Mouse (Mus musculus): ENCODE data around the gene Scn3a. TPM values are rescaled to one million over a fixed set of nuclear protein-coding genes. Genes with fewer than 3 reads are reported as not detected.

Gene Scn3a
- total and polyA plus RNA-seq, 2 experiments from 2014 or later: 32.1 to 52.6 TPM

- no peak for TF ChIP-seq CTCF (IDR thresholded peaks at IDR 0.05; ENCODE audit: low read depth)
- no peak overlapping the region for H3K9ac ChIP-seq (replicated peaks; ENCODE audit: low read length)
- no peaks in the 10 kb centered on the region for H3K9me3 ChIP-seq (ENCODE audit: low read length)
- no peaks in the 10 kb centered on the region for H3K27me3 ChIP-seq (ENCODE audit: insufficient read depth, low read length)
- H3K4me2 ChIP-seq (ENCODE audit: low read depth, low read length): no peak overlapping the region
- H3K27ac ChIP-seq: no peak overlapping the region
- no peak for DNase-seq (ENCODE audit: low spot score)
- ATAC-seq: no peak
- 79% methylated on average over 3 of the region's 3 CpGs for WGBS
- no peaks in the 10 kb centered on the region for H3K36me3 ChIP-seq (ENCODE audit: insufficient read depth, low read length)
- H3K4me3 ChIP-seq (ENCODE audit: low read length): no peak overlapping the region
- no peaks in the 10 kb centered on the region for H3K4me1 ChIP-seq (ENCODE audit: insufficient read depth, low read length)
These were observed 9.7 kb downstream of the Scn3a start for GRCm38 (mm10) chr2:65557719-65558118.

- no peaks in the 10 kb centered on the region for H3K9me3 ChIP-seq (ENCODE audit: low read length)
- WGBS: 81% methylated on average over 7 of the region's 7 CpGs
- no peak for TF ChIP-seq CTCF (IDR thresholded peaks at IDR 0.05; ENCODE audit: low read depth)
- H3K27me3 ChIP-seq (ENCODE audit: insufficient read depth, low read length): no peaks in the 10 kb centered on the region
- ATAC-seq (no peak), DNase-seq (ENCODE audit: low spot score) (no peak)
- no peaks in the 10 kb centered on the region for H3K36me3 ChIP-seq (ENCODE audit: insufficient read depth, low read length)
- H3K9ac ChIP-seq (replicated peaks; ENCODE audit: low read length): no peak overlapping the region
- H3K27ac ChIP-seq: no peak overlapping the region
- no peak overlapping the region for H3K4me3 ChIP-seq (ENCODE audit: low read length)
- H3K4me1 ChIP-seq (ENCODE audit: insufficient read depth, low read length): no peaks in the 10 kb centered on the region
- no peak overlapping the region for H3K4me2 ChIP-seq (ENCODE audit: low read depth, low read length)
These were observed 12.8 kb downstream of the Scn3a start for GRCm38 (mm10) chr2:65554662-65555061.

GRCm38 (mm10) chr2:65553473-65553872 is 14.0 kb downstream of the Scn3a start:
- Histone ChIP-seq H3K4me1 (ENCODE audit: insufficient read depth, low read length) (no peaks in the 10 kb centered on the region), H3K9ac (replicated peaks; ENCODE audit: low read length) (no peak overlapping the region), H3K27me3 (ENCODE audit: insufficient read depth, low read length) (no peaks in the 10 kb centered on the region), H3K27ac (no peak overlapping the region), H3K4me3 (ENCODE audit: low read length) (no peak overlapping the region), H3K36me3 (ENCODE audit: insufficient read depth, low read length) (no peaks in the 10 kb centered on the region), H3K9me3 (ENCODE audit: low read length) (no peaks in the 10 kb centered on the region), H3K4me2 (ENCODE audit: low read depth, low read length) (no peak overlapping the region)
- DNase-seq (ENCODE audit: low spot score) (no peak), ATAC-seq (no peak)
- TF ChIP-seq CTCF (IDR thresholded peaks at IDR 0.05; ENCODE audit: low read depth): no peak
- 86% methylated on average over 3 of the region's 3 CpGs for WGBS

GRCm38 (mm10) chr2:65552727-65553126 is 14.7 kb downstream of the Scn3a start:
- Histone ChIP-seq H3K4me2 (ENCODE audit: low read depth, low read length) (no peak overlapping the region), H3K9me3 (ENCODE audit: low read length) (no peaks in the 10 kb centered on the region), H3K4me1 (ENCODE audit: insufficient read depth, low read length) (no peaks in the 10 kb centered on the region), H3K27me3 (ENCODE audit: insufficient read depth, low read length) (no peaks in the 10 kb centered on the region), H3K4me3 (ENCODE audit: low read length) (no peak overlapping the region), H3K9ac (replicated peaks; ENCODE audit: low read length) (no peak overlapping the region), H3K36me3 (ENCODE audit: insufficient read depth, low read length) (no peaks in the 10 kb centered on the region), H3K27ac (peak overlapping the region; percentile 36; the same call in 1 of the 2 replicates)
- ATAC-seq (no peak), DNase-seq (ENCODE audit: low spot score) (no peak)
- WGBS: 25% methylated on average over 3 of the region's 3 CpGs
- TF ChIP-seq CTCF (IDR thresholded peaks at IDR 0.05; ENCODE audit: low read depth): no peak

- WGBS: 44% methylated on average over 5 of the region's 5 CpGs
- no peak overlapping the region for H3K4me2 ChIP-seq (ENCODE audit: low read depth, low read length)
These were observed 15.2 kb downstream of the Scn3a start for GRCm38 (mm10) chr2:65552222-65552621.

GRCm38 (mm10) chr2:65551736-65552135 is 15.7 kb downstream of the Scn3a start:
- no peak overlapping the region for H3K27ac ChIP-seq
- DNase-seq (ENCODE audit: low spot score): no peak
- H3K9ac ChIP-seq (replicated peaks; ENCODE audit: low read length): no peak overlapping the region
- no peak overlapping the region for H3K4me3 ChIP-seq (ENCODE audit: low read length)
- no peaks in the 10 kb centered on the region for H3K27me3 ChIP-seq (ENCODE audit: insufficient read depth, low read length)
- 36% methylated on average over 2 of the region's 2 CpGs for WGBS
- TF ChIP-seq CTCF (IDR thresholded peaks at IDR 0.05; ENCODE audit: low read depth): no peak
- no peak overlapping the region for H3K4me2 ChIP-seq (ENCODE audit: low read depth, low read length)
- no peaks in the 10 kb centered on the region for H3K36me3 ChIP-seq (ENCODE audit: insufficient read depth, low read length)
- H3K4me1 ChIP-seq (ENCODE audit: insufficient read depth, low read length): no peaks in the 10 kb centered on the region
- H3K9me3 ChIP-seq (ENCODE audit: low read length): no peaks in the 10 kb centered on the region
- peak; percentile 13; the same call in 1 of the 2 replicates for ATAC-seq

More at GRCm38 (mm10) chr2:65552222-65552621, 15.2 kb downstream of the Scn3a start:
- Histone ChIP-seq H3K9ac (replicated peaks; ENCODE audit: low read length) (no peak overlapping the region), H3K4me3 (ENCODE audit: low read length) (no peak overlapping the region), H3K9me3 (ENCODE audit: low read length) (no peaks in the 10 kb centered on the region), H3K36me3 (ENCODE audit: insufficient read depth, low read length) (no peaks in the 10 kb centered on the region), H3K4me1 (ENCODE audit: insufficient read depth, low read length) (no peaks in the 10 kb centered on the region), H3K27ac (no peak overlapping the region), H3K27me3 (ENCODE audit: insufficient read depth, low read length) (no peaks in the 10 kb centered on the region)
- ATAC-seq (peak; percentile 57; the same call in 1 of the 2 replicates), DNase-seq (ENCODE audit: low spot score) (peak; percentile 28)
- no peak for TF ChIP-seq CTCF (IDR thresholded peaks at IDR 0.05; ENCODE audit: low read depth)

- Histone ChIP-seq H3K9ac (replicated peaks; ENCODE audit: low read length) (no peak overlapping the region), H3K9me3 (ENCODE audit: low read length) (no peaks in the 10 kb centered on the region), H3K4me2 (ENCODE audit: low read depth, low read length) (no peak overlapping the region), H3K27me3 (ENCODE audit: insufficient read depth, low read length) (no peaks in the 10 kb centered on the region), H3K27ac (no peak overlapping the region), H3K36me3 (ENCODE audit: insufficient read depth, low read length) (no peaks in the 10 kb centered on the region), H3K4me3 (ENCODE audit: low read length) (no peak overlapping the region), H3K4me1 (ENCODE audit: insufficient read depth, low read length) (no peaks in the 10 kb centered on the region)
- DNase-seq (ENCODE audit: low spot score): no peak
- 88% methylated on average over 3 of the region's 3 CpGs for WGBS
- no peak for TF ChIP-seq CTCF (IDR thresholded peaks at IDR 0.05; ENCODE audit: low read depth)
- ATAC-seq: no peak
These were observed 16.9 kb downstream of the Scn3a start for GRCm38 (mm10) chr2:65550564-65550963.

All from hindbrain, postnatal 0 days (tissue).